ENCODE assay signal across 10 mouse cellular contexts in the genomic region with DNA sequence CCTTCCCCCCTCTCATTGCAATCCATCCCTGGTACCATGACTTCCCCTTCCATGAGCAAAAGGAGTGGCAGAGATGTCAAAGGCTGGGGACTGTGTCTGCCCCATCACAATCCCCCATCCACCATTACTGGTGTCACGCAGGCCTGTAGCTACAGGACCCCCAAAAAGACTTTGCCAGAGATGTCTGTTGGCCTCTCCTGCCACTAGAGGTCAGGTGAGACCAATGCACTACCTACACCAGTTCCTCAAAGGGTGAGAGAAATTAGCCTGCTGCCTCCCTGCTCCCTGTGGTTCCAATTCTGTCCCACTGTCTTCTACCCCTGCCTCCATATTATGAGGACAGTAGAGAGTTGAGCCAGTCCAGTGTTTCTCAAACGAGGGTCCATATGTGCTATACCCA. TPM values are rescaled to one million over a fixed set of nuclear protein-coding genes. Genes with fewer than 3 reads are reported as not detected.
DNase-seq lines count a peak whose midpoint lies in the region; ATAC-seq and TF ChIP-seq lines count a peak whose summit lies in the region.
"Had no signal": no experiment of that assay in that cellular context is flagged by ENCODE, and none has a peak within 500 bp of the region (broad histone marks: within the 10 kb centered on the region; RNA-seq: fewer than 3 reads in every experiment).

No protein-coding gene starts in this region.

- in situ Hi-C loops in CH12.LX (cut with MboI; ENCODE audit: low pct_ligation_motif_present, low pct_unique_long_range_greater_than_20kb, low sequenced_read_pairs), result no loop called here

- 55% methylated on average over 2 of the region's 2 CpGs for WGBS in kidney, adult 2 months
- WGBS in neural tube, embryonic 15.5 days, result 53% methylated on average over 2 of the region's 2 CpGs

- H3K27me3 ChIP-seq in kidney, adult 2 months (replicated peaks; ENCODE audit: control insufficient read depth, insufficient read depth, low read length), result no peaks in the 10 kb centered on the region
- no peaks in the 10 kb centered on the region for H3K27me3 ChIP-seq in CH12.LX (replicated peaks)
- no peaks in the 10 kb centered on the region for H3K27me3 ChIP-seq in G1E (ENCODE audit: insufficient read depth, low read length)
- H3K27me3 ChIP-seq in neural tube, embryonic 15.5 days (replicated peaks), result no peaks in the 10 kb centered on the region
- H3K27me3 ChIP-seq: heart, embryonic 13.5 days; liver, embryonic 15.5 days had no signal

- TF ChIP-seq EP300 in CH12.LX (IDR thresholded peaks at IDR 0.05; ENCODE audit: low read length), result no peak

- no peak overlapping the region for H3K9ac ChIP-seq in CH12.LX (ENCODE audit: insufficient read depth, low read depth)
- no peak overlapping the region for H3K9ac ChIP-seq in neural tube, embryonic 15.5 days (replicated peaks)
- H3K9ac ChIP-seq: heart, embryonic 13.5 days; liver, embryonic 15.5 days had no signal

- peak; percentile 55 for TF ChIP-seq CTCF in kidney, adult 2 months (conservative IDR thresholded peaks at IDR 0.05; ENCODE audit: insufficient read depth, insufficient read length, low read depth, low read length)
- TF ChIP-seq CTCF in CH12.LX (conservative IDR thresholded peaks at IDR 0.05 in 1 of 2, IDR thresholded peaks at IDR 0.05 in 1 of 2; ENCODE audit: low read depth in 2 of 2, low read length in 2 of 2) (peak; percentile 65 to 88), G1E (IDR thresholded peaks at IDR 0.05; ENCODE audit: low read depth, low read length) (no peak)

- no peak for TF ChIP-seq POLR2A in kidney, adult 2 months (IDR thresholded peaks at IDR 0.05; ENCODE audit: low read depth, low read length)
- no peak for TF ChIP-seq POLR2A in CH12.LX (IDR thresholded peaks at IDR 0.05; ENCODE audit: low read depth, low read length)

- no peaks in the 10 kb centered on the region for H3K36me3 ChIP-seq in kidney, adult 2 months (ENCODE audit: control insufficient read depth, insufficient read depth, low read length)
- peaks cover 91 to 100% of the 10 kb centered on the region in 2 experiments for H3K36me3 ChIP-seq in CH12.LX (replicated peaks in 1 of 2; ENCODE audit: control insufficient read depth in 1 of 2, insufficient read depth in 1 of 2, low read length in 1 of 2)
- H3K36me3 ChIP-seq in G1E (replicated peaks), result peaks cover 98% of the 10 kb centered on the region
- H3K36me3 ChIP-seq in neural tube, embryonic 15.5 days, result peaks cover 10% of the 10 kb centered on the region; the same call in 1 of the 2 replicates
- H3K36me3 ChIP-seq: liver, embryonic 15.5 days had no signal

- peak; percentile 86 for TF ChIP-seq RAD21 in CH12.LX (IDR thresholded peaks at IDR 0.05; ENCODE audit: low read depth, low read length)

- no peak overlapping the region for H3K4me3 ChIP-seq in kidney, adult 2 months (ENCODE audit: insufficient read depth, low read depth, low read length)
- H3K4me3 ChIP-seq in CH12.LX (replicated peaks in 1 of 3; ENCODE audit: low read depth in 2 of 3, low read length in 2 of 3, poor library complexity in 1 of 3), result no peak overlapping the region
- H3K4me3 ChIP-seq in G1E (ENCODE audit: low read depth, low read length), result no peak overlapping the region
- no peak overlapping the region for H3K4me3 ChIP-seq in neural tube, embryonic 15.5 days (replicated peaks)
- H3K4me3 ChIP-seq: heart, embryonic 13.5 days; liver, embryonic 15.5 days had no signal

- 0 out of 2 replicates have a peak, but pooled peaks cover 2% of the 10 kb centered on the region for H3K79me2 ChIP-seq in CH12.LX (replicated peaks; ENCODE audit: control insufficient read depth, extremely low read depth, insufficient read depth, poor library complexity, severe bottlenecking)

- no peak overlapping the region for H3K4me2 ChIP-seq in CH12.LX (ENCODE audit: insufficient read depth, low read depth, poor library complexity, severe bottlenecking)
- no peak overlapping the region for H3K4me2 ChIP-seq in neural tube, embryonic 15.5 days
- H3K4me2 ChIP-seq: heart, embryonic 13.5 days; liver, embryonic 15.5 days had no signal

- ATAC-seq in G1E (ENCODE audit: extremely low read depth, insufficient number of reproducible peaks, low FRiP score, poor library complexity, severe bottlenecking), result no peak
- ATAC-seq in neural tube, embryonic 15.5 days (ENCODE audit: low FRiP score), result no peak

- no peak overlapping the region for H3K27ac ChIP-seq in kidney, adult 2 months (ENCODE audit: insufficient read depth, low read depth, low read length)
- no peak overlapping the region for H3K27ac ChIP-seq in CH12.LX (ENCODE audit: insufficient read depth, low read depth)
- H3K27ac ChIP-seq in neural tube, embryonic 15.5 days (replicated peaks), result no peak overlapping the region
- H3K27ac ChIP-seq: heart, embryonic 13.5 days; liver, embryonic 15.5 days had no signal

- dilution Hi-C loops in CH12.LX (cut with MboI; ENCODE audit: extremely low pct_ligation_motif_present, extremely low pct_unique_long_range_greater_than_20kb, low sequenced_read_pairs), result no loop called here

- H3K4me1 ChIP-seq in kidney, adult 2 months (ENCODE audit: control insufficient read depth, insufficient read depth, low read length), result no peaks in the 10 kb centered on the region
- H3K4me1 ChIP-seq in CH12.LX (ENCODE audit: control insufficient read depth in 1 of 2, insufficient read depth in 2 of 2) (peaks cover 3 to 52% of the 10 kb centered on the region in 2 experiments), G1E (ENCODE audit: insufficient read depth, low read depth, low read length) (no peaks in the 10 kb centered on the region; the same call in 1 of the 2 replicates)
- no peaks in the 10 kb centered on the region for H3K4me1 ChIP-seq in neural tube, embryonic 15.5 days
- H3K4me1 ChIP-seq: liver, embryonic 15.5 days had no signal

- H3K9me3 ChIP-seq in CH12.LX (replicated peaks; ENCODE audit: low read length) (no peaks in the 10 kb centered on the region), G1E (replicated peaks) (no peaks in the 10 kb centered on the region)
- H3K9me3 ChIP-seq in neural tube, embryonic 15.5 days (replicated peaks), result no peaks in the 10 kb centered on the region
- H3K9me3 ChIP-seq: heart, embryonic 13.5 days; liver, embryonic 15.5 days had no signal

- DNase-seq in kidney, adult 2 months, result no peak
- DNase-seq in kidney, postnatal 10 days, result no peak
- DNase-seq in CH12.LX (ENCODE audit: extremely low read depth), result peak; percentile 52
- peak; percentile 34 for DNase-seq in G1E (ENCODE audit: low spot score)
- peak; percentile 23 for DNase-seq in mesoderm, embryonic 11.5 days (ENCODE audit: low read depth, low spot score)
- DNase-seq in urinary bladder, adult 2 months (ENCODE audit: low spot score), result no peak
- DNase-seq: right cerebral cortex, postnatal 14 days had no signal

TF ChIP-seq in CH12.LX, 34 proteins besides CTCF, POLR2A, EP300 and RAD21:
- TF ChIP-seq SMC3 (IDR thresholded peaks at IDR 0.05; ENCODE audit: low read depth, low read length) (peak; percentile 89), MAZ (IDR thresholded peaks at IDR 0.05; ENCODE audit: low read depth, low read length) (no peak), ZC3H11A (IDR thresholded peaks at IDR 0.05; ENCODE audit: low read depth, low read length) (peak; percentile 58; the same call in 1 of the 2 replicates)

RNA-seq across cellular contexts. Expression of a gene that starts 40.3 kb away (rescaled TPM):
- not detected in 2 replicates for polyA plus RNA-seq in kidney, adult 2 months (2012; rRNA removed)
- not detected in 2 replicates for total RNA-seq in CH12.LX (2012; rRNA removed)
- total RNA-seq in CH12.LX (2014; rRNA removed), result not detected in 2 replicates
- polyA plus RNA-seq in CH12.LX (2012; ENCODE audit: insufficient read length, low read depth), result not detected in 2 replicates
- not detected in 2 replicates for total RNA-seq in G1E (2014; fragmentation: Nextera tagmentation)
- 0.12 and 0.22 TPM in 2 replicates for total RNA-seq in G1E (2017)
- not detected in 2 replicates for polyA plus RNA-seq in G1E (2012)
- polyA plus RNA-seq in urinary bladder, adult 2 months (2012; rRNA removed), result not detected in 2 replicates
- not detected in 2 replicates for polyA plus RNA-seq in neural tube, embryonic 15.5 days (2015; fragmentation: Nextera tagmentation; extraction: Ambion mirVana)
- polyA plus RNA-seq: heart, embryonic 13.5 days; liver, embryonic 15.5 days had no signal

RNA-seq across cellular contexts. Expression of a gene that starts 49.7 kb away (rescaled TPM):
- not detected in 2 replicates for polyA plus RNA-seq in kidney, adult 2 months (2012; rRNA removed)
- not detected in 2 replicates for total RNA-seq in CH12.LX (2012; rRNA removed)
- total RNA-seq in CH12.LX (2014; rRNA removed), result not detected in 2 replicates
- polyA plus RNA-seq in CH12.LX (2012; ENCODE audit: insufficient read length, low read depth), result not detected in 2 replicates
- not detected in 2 replicates for total RNA-seq in G1E (2014; fragmentation: Nextera tagmentation)
- 0.22 TPM in 1 of 2 replicates, not detected in the other for total RNA-seq in G1E (2017)
- not detected in 2 replicates for polyA plus RNA-seq in G1E (2012)
- not detected in 2 replicates for polyA plus RNA-seq in urinary bladder, adult 2 months (2012; rRNA removed)
- not detected in 2 replicates for polyA plus RNA-seq in neural tube, embryonic 15.5 days (2015; fragmentation: Nextera tagmentation; extraction: Ambion mirVana)
- polyA plus RNA-seq: heart, embryonic 13.5 days; liver, embryonic 15.5 days had no signal

Comparison
In these comparisons a context has a peak if more than half of its experiments do, and no peak if none do; other contexts are left out.
1. DNase-seq: peak in CH12.LX (single experiment), G1E (single experiment) and mesoderm, embryonic 11.5 days (single experiment); none in kidney, adult 2 months (single experiment), kidney, postnatal 10 days (single experiment) and urinary bladder, adult 2 months (single experiment).